Mouse (Mus musculus) gastrocnemius, adult 18-20 months (tissue): ENCODE data around the gene Crnkl1. TPM values are rescaled to one million over a fixed set of nuclear protein-coding genes. Genes with fewer than 3 reads are reported as not detected.

Source experiments
- DNase-seq: peaks from one replicate; pipeline ENCODE4 v3.0.0; 2021; ENCODE audit warnings: low spot score
- microRNA-seq: library from miRNA; unstranded; fragments of <30 nt; microRNA quantifications from one replicate; pipeline ENCODE4 v1.2.0, GENCODE M21; 2021
- total RNA-seq, 2 experiments: library from RNA; stranded (reverse); gene quantifications; 2 replicates each; pipeline ENCODE4 v1.2.3; 2021

The Crnkl1 gene
- total RNA-seq, 2 experiments from 2014 or later: 17.0 to 17.1 TPM

- DNase-seq: no peak
Observed at GRCm38 (mm10) chr2:145877191-145877590, 57.6 kb downstream of the Crnkl1 start.

GRCm38 (mm10) chr2:145874879-145875482, 59.8 kb downstream of the Crnkl1 start:
- DNase-seq: no peak

- no peak for DNase-seq
Observed at GRCm38 (mm10) chr2:145873953-145874352, 60.9 kb downstream of the Crnkl1 start.

GRCm38 (mm10) chr2:145872099-145872498, 62.7 kb downstream of the Crnkl1 start:
- no peak for DNase-seq

GRCm38 (mm10) chr2:145871308-145871707, 63.5 kb downstream of the Crnkl1 start:
- DNase-seq: no peak

Small RNA genes within 50 kb of the gene (microRNA-seq; reads per million reads assigned to microRNA genes)
- not detected for gene Gm25026

Other genes starting within 250 kb of the Crnkl1 start
- 10 to 100 TPM; 52.1 to 57.4 TPM for gene Naa20, start 32.9 kb downstream of the Crnkl1 start, total RNA-seq
- not detected for gene Cfap61, start 230 bp downstream of the Crnkl1 start, total RNA-seq